Mouse (Mus musculus): ENCODE measurements around the gene Slit3.
A peak's percentile ranks its signal among the peaks of the same experiment; 100 is the strongest.

Slit3 gene

GRCm38 (mm10) chr11:35364469-35364868, 243.4 kb downstream of the Slit3 start:
- DNase-seq = no peak

GRCm38 (mm10) chr11:35365510-35365931, 244.5 kb downstream of the Slit3 start:
- no peak for DNase-seq

DNA sequence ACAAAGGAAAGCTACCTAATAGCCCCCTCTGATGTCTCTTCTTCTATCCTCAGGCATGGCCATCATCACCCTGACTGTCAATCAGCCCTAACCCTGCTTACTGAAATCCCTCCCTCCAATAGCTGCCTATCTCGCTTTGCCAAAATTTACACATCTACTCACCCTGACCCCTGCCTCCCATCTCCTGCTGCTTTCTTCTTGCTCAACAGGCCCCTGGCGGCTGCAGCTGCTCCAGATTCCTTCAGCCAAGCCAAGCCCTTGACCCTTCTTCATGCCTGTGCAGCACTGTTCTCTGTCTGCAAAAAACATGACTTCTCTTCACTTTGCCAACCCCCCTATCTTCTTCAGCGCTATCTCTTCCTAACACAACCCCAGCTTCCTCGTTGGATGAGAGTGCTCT, 245.6 kb downstream of the Slit3 start:
- DNase-seq = no peak

- no peak for DNase-seq
Measured at GRCm38 (mm10) chr11:35367248-35367647, 246.2 kb downstream of the Slit3 start.

DNA sequence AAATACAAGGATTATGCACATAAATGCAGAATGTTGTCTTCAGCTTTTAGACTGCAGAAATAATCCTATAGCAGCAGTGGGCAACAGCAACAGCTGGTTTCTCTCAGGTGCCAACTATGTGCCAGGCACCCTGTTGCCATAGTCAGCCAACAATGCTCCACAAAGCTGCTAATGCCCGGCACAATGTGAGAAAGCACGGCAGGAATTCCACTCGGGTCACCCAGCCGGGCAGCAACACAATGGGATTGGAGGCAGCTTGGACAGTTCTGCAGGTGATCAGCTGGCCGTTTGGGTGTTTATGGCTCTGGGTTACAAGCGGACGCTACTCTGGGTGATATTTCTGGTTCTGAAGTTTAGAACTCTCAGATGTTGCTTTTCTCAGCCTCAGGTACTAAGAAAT, 248.9 kb downstream of the Slit3 start:
- no peak for DNase-seq

GRCm38 (mm10) chr11:35370705-35371104, 249.7 kb downstream of the Slit3 start:
- DNase-seq = no peak

- no peak for DNase-seq
Measured at GRCm38 (mm10) chr11:35372410-35372809, 251.4 kb downstream of the Slit3 start.

DNA sequence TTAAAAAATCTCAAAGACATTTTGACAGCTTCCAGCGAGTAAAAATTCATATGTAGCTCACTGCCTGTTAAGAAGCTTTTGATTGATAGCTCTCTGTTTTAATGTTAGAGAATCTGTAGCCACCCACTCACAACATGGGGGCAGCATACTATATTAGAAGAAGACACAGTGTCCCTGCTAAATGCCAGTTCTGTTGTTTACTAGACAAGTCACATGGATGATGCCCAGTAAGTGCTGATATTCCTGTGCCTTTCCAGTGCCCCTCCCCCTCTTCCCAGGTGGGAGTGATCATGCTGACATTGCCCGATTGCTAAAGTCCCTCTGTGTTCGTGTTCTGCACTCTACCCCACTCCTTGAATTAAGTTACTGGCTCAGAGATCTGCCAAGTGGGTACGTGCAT, 254.0 kb downstream of the Slit3 start:
- DNase-seq = no peak

- no peak for DNase-seq
Measured at GRCm38 (mm10) chr11:35378802-35379201, 257.8 kb downstream of the Slit3 start.

DNA sequence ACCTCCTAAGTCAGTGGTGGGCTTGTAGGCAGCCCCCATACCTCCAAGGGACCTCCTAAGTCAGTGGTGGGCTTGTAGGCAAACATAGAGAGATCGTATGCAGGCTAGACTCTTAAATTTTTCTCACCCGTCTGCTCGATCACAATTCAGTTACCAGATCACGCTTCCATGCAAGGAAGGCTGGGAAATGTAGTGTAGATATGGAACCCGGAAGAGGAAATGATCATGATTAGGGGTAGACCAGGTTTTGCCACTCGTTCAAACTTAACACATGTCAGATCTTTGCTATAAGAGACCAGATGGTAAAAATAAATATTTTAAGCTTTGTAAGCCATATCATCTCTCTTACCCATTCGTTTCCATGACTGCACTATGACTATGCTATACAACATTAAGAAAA, 258.4 kb downstream of the Slit3 start:
- DNase-seq = no peak

GRCm38 (mm10) chr11:35380766-35381165, 259.7 kb downstream of the Slit3 start:
- DNase-seq = no peak

- no peak for DNase-seq
Measured at GRCm38 (mm10) chr11:35385444-35385843, 264.4 kb downstream of the Slit3 start.

DNA sequence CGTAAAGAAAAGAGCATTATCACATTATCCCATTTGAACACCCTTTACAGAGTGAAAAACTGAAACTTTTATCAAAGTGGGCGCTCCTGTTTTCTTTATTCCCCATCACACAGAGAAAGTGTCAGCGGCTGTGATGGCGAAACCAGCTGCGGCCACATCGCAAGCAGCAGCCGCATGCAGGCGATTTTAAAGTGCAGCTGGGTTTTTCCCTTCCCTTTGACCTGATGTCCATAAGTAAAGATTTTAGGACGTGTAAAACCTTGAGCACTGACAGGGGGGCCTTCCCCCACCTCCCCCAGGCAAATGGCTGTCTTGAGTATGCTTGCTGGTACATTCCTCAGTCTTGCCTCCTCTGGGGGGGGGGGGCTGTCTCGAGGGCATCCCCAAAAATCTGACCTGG, 266.8 kb downstream of the Slit3 start:
- DNase-seq = no peak

GRCm38 (mm10) chr11:35388471-35388870, 267.4 kb downstream of the Slit3 start:
- DNase-seq = no peak

GRCm38 (mm10) chr11:35389341-35389740, 268.3 kb downstream of the Slit3 start:
- no peak for DNase-seq

- no peak for DNase-seq
Measured at GRCm38 (mm10) chr11:35389780-35390435, 268.9 kb downstream of the Slit3 start.

DNA sequence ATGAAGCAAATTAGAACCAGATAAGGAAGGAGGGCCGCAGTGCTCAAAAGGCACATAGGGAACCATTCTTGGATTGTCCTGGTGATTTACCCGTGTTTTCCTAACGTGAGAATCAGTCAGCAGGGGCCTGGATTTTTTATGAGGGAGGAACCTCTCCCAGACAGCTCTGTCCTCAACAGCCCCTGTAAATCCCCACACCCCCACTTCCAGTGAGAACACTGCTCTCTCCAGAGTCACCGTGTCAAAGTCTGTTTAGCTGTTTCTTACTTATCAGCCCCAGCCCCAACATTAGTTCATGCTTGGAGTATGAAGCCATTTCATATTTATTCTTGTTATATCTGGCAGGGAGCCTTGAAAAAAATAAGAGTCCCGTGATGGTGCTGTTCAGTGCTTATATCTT, 272.8 kb downstream of the Slit3 start:
- DNase-seq = no peak

DNA sequence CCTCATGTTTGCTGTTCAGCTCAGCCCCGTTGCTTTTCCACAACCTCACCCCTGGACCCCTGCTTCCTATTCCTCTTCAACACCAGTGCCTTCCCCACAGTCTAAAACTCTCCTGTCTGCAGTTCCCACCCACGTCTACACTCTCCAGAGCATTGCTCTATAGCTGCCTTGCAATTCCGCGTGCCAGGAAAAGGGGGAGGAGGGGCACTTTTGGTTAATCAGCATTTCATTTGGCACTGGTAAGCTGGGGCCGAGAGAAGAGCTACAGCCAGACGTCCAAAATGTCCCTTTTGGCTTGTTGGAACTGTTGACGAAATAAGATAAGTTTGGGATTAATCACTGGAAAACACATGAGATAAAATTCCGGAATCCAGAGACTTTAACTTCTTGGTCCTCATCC, 274.4 kb downstream of the Slit3 start:
- DNase-seq = no peak

- no peak for DNase-seq
Measured at GRCm38 (mm10) chr11:35398353-35398752, 277.3 kb downstream of the Slit3 start.

DNA sequence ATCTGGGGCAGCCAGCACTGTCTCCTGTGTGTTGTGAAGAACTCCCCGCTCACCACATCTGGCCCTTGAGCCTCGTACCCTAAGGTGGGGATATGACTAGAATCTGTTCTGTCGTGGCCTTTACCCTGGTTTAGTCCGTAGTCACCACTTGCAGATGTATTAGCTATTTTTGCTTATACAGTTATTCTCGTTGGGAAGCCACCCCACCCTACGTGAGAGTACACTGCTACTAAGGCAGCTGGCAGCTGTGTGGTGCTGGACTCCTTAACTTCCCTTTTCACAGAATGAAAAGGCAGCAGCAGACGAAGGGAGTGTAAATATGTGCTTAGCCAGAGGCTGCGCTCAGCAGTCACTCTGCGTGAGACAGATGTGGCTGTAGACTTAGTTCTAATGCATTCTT, 282.5 kb downstream of the Slit3 start:
- DNase-seq = no peak

DNA sequence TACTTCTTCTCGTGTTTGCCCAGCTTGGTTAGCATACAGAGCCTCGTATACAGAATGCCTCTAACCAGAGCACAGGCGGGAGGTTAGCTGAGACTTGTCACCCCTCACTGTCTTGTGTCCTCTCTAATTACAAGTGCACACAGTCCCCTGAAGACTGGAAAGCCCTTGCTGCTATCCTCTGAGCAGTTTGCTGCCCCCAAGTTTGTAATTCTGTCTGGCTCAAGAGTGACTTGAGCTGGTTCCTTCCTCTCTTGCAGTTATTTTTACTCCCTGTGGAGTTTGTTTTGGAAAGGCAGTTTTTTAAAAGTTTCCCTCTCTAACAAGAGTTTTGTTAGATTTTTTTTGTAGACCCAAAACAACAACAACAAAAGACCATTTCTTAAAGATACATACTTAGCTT, 285.0 kb downstream of the Slit3 start:
- no peak for DNase-seq

DNA sequence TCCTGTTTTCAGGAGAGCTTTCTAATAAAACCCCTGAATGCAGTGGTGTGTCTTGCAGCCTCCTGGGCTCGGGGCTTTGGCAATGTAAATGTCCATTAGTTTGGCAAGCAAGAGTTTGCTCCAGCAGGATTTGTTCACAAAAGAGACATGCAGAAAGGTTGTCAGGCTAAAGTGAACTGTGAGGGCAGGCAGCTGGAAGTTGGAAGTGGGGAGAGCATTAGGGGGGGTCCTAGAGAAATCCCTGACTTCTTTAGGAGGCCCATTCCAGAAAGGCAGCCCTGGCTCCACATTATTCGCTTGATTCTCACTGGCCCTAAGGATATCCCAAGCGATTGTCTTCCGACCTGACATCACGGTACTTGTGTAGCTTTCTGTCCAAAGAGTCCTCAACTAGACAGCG, 285.5 kb downstream of the Slit3 start:
- DNase-seq = no peak

DNA sequence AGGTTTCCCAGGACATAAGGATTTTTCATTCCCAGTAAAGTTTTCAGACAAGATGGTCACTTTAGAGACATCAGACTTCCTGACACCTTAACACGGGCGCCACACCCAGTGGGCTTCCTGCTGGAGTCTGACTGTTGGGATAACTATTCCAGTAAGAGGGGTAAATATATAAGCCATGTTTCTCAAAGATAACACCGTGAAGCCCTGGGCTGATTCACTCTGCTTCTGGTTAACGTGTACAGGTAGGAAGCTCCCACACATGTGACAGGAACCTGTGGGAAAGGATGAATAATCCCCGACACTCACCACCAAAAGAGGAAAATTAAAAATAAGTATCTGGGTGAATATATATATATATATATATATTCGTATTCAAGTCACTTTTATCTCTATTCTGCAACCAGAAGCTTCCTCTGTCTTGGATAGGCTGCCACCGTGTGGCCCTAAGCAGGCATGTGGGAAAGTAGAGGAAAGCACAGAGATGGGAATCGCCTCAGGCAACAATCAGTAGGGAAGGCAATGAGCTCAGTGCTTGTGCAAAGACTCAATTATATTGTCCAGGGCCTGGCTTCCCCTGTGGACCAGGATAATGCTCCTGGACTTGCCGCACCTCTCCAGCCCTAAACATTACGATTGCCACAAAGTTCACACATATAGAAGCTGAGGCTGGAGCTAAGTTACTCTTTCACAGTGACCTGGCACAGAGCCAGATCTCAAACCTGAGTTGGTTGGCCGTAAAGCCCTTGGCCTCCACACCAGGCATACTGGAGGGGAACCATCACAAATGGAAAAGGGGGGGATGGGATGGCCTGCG, 286.5 kb downstream of the Slit3 start:
- DNase-seq = peak; percentile 58

GRCm38 (mm10) chr11:35410431-35410830, 289.4 kb downstream of the Slit3 start:
- DNase-seq = no peak
